Mouse (Mus musculus) small intestine, adult 2 months (tissue): ENCODE results near the gene Nnmt.

Experiments
- CTCF ChIP-seq: fragments of 200-500 bp; IDR thresholded peaks from 2 replicates; pipeline ENCODE4 v1.5.1; 2012; ENCODE audit warnings: low read depth, mild to moderate bottlenecking, control low read depth, inconsistent platforms, low read length, moderate library complexity, mixed read lengths; ENCODE audit not compliant: insufficient replicate concordance, insufficient read length; ENCODE audit errors: extremely low read depth
- POLR2A ChIP-seq: fragments of 200-500 bp; IDR thresholded peaks from 2 replicates; pipeline ENCODE4 v1.6.1; 2012; ENCODE audit warnings: low read depth, mild to moderate bottlenecking, control low read depth, inconsistent platforms, low read length, moderate library complexity

- TF ChIP-seq POLR2A (no peak), CTCF (no peak)
Measured at GRCm38 (mm10) chr9:48649098-48649766, 44.3 kb upstream of the Nnmt start.
